Mouse (Mus musculus) thymus, postnatal 25 days (tissue): ENCODE data around the gene 4930558C23Rik.
"Not testable (repeated sequence)": the region's sequence is repeated elsewhere in the genome, so short reads cannot be mapped to it uniquely, and the experiment has no call there.

ENCODE experiments used
- DNase-seq: peaks from one replicate; pipeline ENCODE4 v3.0.0; 2022

The 4930558C23Rik gene

GRCm38 (mm10) chr3:95370101-95370500 is 32.5 kb downstream of the 4930558C23Rik start:
- DNase-seq: no peak

GRCm38 (mm10) chr3:95360276-95360675 is 42.4 kb downstream of the 4930558C23Rik start:
- not testable (repeated sequence) for DNase-seq

GRCm38 (mm10) chr3:95357746-95358145 is 44.9 kb downstream of the 4930558C23Rik start:
- DNase-seq: no peak

- peak; percentile 95 for DNase-seq
Observed at GRCm38 (mm10) chr3:95356701-95357449, 45.8 kb downstream of the 4930558C23Rik start, which contains the start of gene Setdb1. TSS of gene Setdb1 (minus strand) at chr3:95357202.

- not testable (repeated sequence) for DNase-seq
Observed at GRCm38 (mm10) chr3:95355911-95356544, 46.6 kb downstream of the 4930558C23Rik start.

- peak; percentile 16 for DNase-seq
Observed at GRCm38 (mm10) chr3:95349491-95349890, 53.1 kb downstream of the 4930558C23Rik start.

- not testable (repeated sequence) for DNase-seq
Observed at GRCm38 (mm10) chr3:95348343-95348742, 54.3 kb downstream of the 4930558C23Rik start.

- DNase-seq: no peak
Observed at GRCm38 (mm10) chr3:95346454-95346853, 56.2 kb downstream of the 4930558C23Rik start.

GRCm38 (mm10) chr3:95343356-95344000 is 59.2 kb downstream of the 4930558C23Rik start:
- DNase-seq: not testable (repeated sequence)

GRCm38 (mm10) chr3:95338251-95338650 is 64.4 kb downstream of the 4930558C23Rik start:
- DNase-seq: no peak

GRCm38 (mm10) chr3:95337345-95337744 is 65.3 kb downstream of the 4930558C23Rik start:
- no peak for DNase-seq
